Mouse (Mus musculus): ENCODE data around the gene Rhd. TPM values are rescaled to one million over a fixed set of nuclear protein-coding genes. Genes with fewer than 3 reads are reported as not detected.

The Rhd gene
- polyA plus RNA-seq, 1 experiment from 2014 or later: 39.4 TPM

- H3K9me3 ChIP-seq: no peaks in the 10 kb centered on the region
- H3K4me2 ChIP-seq: no peak overlapping the region
- no peaks in the 10 kb centered on the region for H3K27me3 ChIP-seq (replicated peaks)
- no peak overlapping the region for H3K4me3 ChIP-seq (replicated peaks)
- ATAC-seq (ENCODE audit: insufficient read depth, low FRiP score, low read depth): no peak
- no peak overlapping the region for H3K27ac ChIP-seq
- H3K36me3 ChIP-seq: no peaks in the 10 kb centered on the region
- WGBS: 88% methylated on average over 4 of the region's 4 CpGs
- H3K9ac ChIP-seq: no peak overlapping the region
- 0 out of 2 replicates have a peak, but pooled peaks cover 4% of the 10 kb centered on the region for H3K4me1 ChIP-seq
Measured at GRCm38 (mm10) chr4:134858494-134858893, 5.8 kb upstream of the Rhd start.

- Histone ChIP-seq H3K4me1 (no peaks in the 10 kb centered on the region), H3K36me3 (no peaks in the 10 kb centered on the region), H3K27ac (no peak overlapping the region), H3K4me3 (replicated peaks) (no peak overlapping the region), H3K9ac (no peak overlapping the region), H3K4me2 (no peak overlapping the region), H3K27me3 (replicated peaks) (no peaks in the 10 kb centered on the region), H3K9me3 (no peaks in the 10 kb centered on the region)
- ATAC-seq (ENCODE audit: insufficient read depth, low FRiP score, low read depth): no peak
- 72% methylated on average over 6 of the region's 6 CpGs for WGBS
Measured at GRCm38 (mm10) chr4:134861884-134862283, 2.5 kb upstream of the Rhd start.

DNA sequence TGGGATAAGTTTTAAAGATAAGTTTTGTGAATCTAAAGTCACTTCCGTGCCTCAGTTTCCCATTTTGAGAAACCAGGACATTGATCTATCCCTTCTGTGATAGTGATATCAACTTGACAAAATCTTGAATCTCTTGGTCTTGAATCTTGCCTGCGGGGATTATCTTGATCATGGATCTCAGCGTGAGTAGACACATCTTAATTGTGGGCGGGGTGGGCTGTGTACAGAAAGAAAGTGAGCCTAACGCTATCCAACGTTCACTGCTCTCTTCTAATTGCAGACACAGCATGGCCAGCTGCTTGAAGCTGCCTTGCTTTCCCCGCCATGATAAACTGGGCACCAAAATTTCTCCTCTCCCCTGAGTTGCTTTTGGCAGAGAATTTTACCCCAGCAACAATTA is 1.3 kb upstream of the Rhd start:
- Histone ChIP-seq H3K4me3 (replicated peaks) (no peak overlapping the region), H3K36me3 (no peaks in the 10 kb centered on the region), H3K9me3 (no peaks in the 10 kb centered on the region), H3K27me3 (replicated peaks) (no peaks in the 10 kb centered on the region), H3K4me1 (no peaks in the 10 kb centered on the region), H3K27ac (no peak overlapping the region), H3K4me2 (no peak overlapping the region), H3K9ac (no peak overlapping the region)
- WGBS: 72% methylated on average over 7 of the region's 7 CpGs
- no peak for ATAC-seq (ENCODE audit: insufficient read depth, low FRiP score, low read depth)

GRCm38 (mm10) chr4:134865340-134865739 is 1.0 kb downstream of the Rhd start:
- H3K4me2 ChIP-seq: no peak overlapping the region
- H3K4me3 ChIP-seq (replicated peaks): 0 out of 2 replicates have a peak overlapping the region, but pooled peaks have one; percentile 4
- no peaks in the 10 kb centered on the region for H3K9me3 ChIP-seq
- no peaks in the 10 kb centered on the region for H3K36me3 ChIP-seq
- ATAC-seq (ENCODE audit: insufficient read depth, low FRiP score, low read depth): peak; percentile 66; the same call in 1 of the 2 replicates
- H3K9ac ChIP-seq: no peak overlapping the region
- no peak overlapping the region for H3K27ac ChIP-seq
- WGBS: 63% methylated on average over 6 of the region's 6 CpGs
- 0 out of 2 replicates have a peak, but pooled peaks cover 3% of the 10 kb centered on the region for H3K27me3 ChIP-seq (replicated peaks)
- peaks cover 7% of the 10 kb centered on the region for H3K4me1 ChIP-seq

DNA sequence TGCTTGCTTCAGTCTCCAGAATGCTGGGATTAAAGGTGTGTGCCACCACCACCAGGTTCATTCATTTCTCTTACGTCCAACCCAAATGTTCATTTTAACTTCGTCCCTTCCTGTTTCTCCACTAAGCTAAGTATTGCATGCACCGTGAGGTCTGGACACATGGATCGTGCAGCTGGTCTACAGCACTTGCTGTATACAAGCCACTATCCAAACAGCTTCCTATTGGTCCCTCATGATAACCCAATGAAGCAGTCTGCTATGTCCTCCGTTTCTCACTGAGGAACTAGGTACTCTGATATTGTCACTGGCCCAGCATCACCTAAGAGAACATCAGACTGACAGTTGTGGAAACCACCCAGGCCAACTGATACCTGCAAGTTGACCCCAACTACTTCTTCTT is 1.5 kb downstream of the Rhd start:
- Histone ChIP-seq H3K27me3 (replicated peaks) (0 out of 2 replicates have a peak, but pooled peaks cover 3% of the 10 kb centered on the region), H3K27ac (no peak overlapping the region), H3K4me2 (no peak overlapping the region), H3K9me3 (no peaks in the 10 kb centered on the region), H3K9ac (no peak overlapping the region), H3K4me3 (replicated peaks) (0 out of 2 replicates have a peak overlapping the region, but pooled peaks have one; percentile 4), H3K4me1 (peaks cover 7% of the 10 kb centered on the region), H3K36me3 (no peaks in the 10 kb centered on the region)
- WGBS: 73% methylated on average over 5 of the region's 5 CpGs
- no peak for ATAC-seq (ENCODE audit: insufficient read depth, low FRiP score, low read depth)

GRCm38 (mm10) chr4:134867213-134867612 is 2.9 kb downstream of the Rhd start:
- no peak overlapping the region for H3K4me3 ChIP-seq (replicated peaks)
- H3K4me2 ChIP-seq: no peak overlapping the region
- no peak for ATAC-seq (ENCODE audit: insufficient read depth, low FRiP score, low read depth)
- H3K27me3 ChIP-seq (replicated peaks): 0 out of 2 replicates have a peak, but pooled peaks cover 3% of the 10 kb centered on the region
- 94% methylated on average over 8 of the region's 8 CpGs for WGBS
- no peaks in the 10 kb centered on the region for H3K36me3 ChIP-seq
- peaks cover 11% of the 10 kb centered on the region for H3K4me1 ChIP-seq
- no peak overlapping the region for H3K9ac ChIP-seq
- no peak overlapping the region for H3K27ac ChIP-seq
- H3K9me3 ChIP-seq: no peaks in the 10 kb centered on the region

GRCm38 (mm10) chr4:134867661-134868060 is 3.3 kb downstream of the Rhd start:
- Histone ChIP-seq H3K27ac (no peak overlapping the region), H3K27me3 (replicated peaks) (0 out of 2 replicates have a peak, but pooled peaks cover 3% of the 10 kb centered on the region), H3K36me3 (no peaks in the 10 kb centered on the region), H3K4me2 (no peak overlapping the region), H3K9ac (no peak overlapping the region), H3K9me3 (no peaks in the 10 kb centered on the region), H3K4me1 (peaks cover 11% of the 10 kb centered on the region), H3K4me3 (replicated peaks) (no peak overlapping the region)
- no peak for ATAC-seq (ENCODE audit: insufficient read depth, low FRiP score, low read depth)
- WGBS: 81% methylated on average over 8 of the region's 8 CpGs

DNA sequence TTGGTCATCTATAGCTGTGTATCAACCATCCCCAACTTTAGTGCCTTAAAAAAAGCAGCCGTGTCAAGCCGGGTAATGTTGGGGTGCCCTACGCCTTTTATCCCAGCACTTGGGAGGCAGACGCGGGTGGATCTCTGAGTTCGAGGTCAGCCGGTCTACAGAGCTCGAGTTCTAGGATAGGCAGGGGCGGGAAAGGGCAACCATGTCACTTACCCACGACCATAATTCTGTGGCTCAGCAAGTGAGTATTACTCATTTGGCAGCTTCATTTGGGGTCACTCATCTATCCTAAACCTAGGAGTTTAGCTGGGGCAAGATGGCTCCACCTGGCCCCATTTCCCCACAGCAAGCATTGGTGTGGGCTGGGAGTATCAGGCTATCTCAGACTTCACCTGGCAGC is 3.7 kb downstream of the Rhd start:
- H3K4me1 ChIP-seq: peaks cover 11% of the 10 kb centered on the region
- H3K36me3 ChIP-seq: no peaks in the 10 kb centered on the region
- no peak overlapping the region for H3K27ac ChIP-seq
- 84% methylated on average over 10 of the region's 10 CpGs for WGBS
- no peak overlapping the region for H3K4me3 ChIP-seq (replicated peaks)
- 0 out of 2 replicates have a peak, but pooled peaks cover 3% of the 10 kb centered on the region for H3K27me3 ChIP-seq (replicated peaks)
- no peak overlapping the region for H3K9ac ChIP-seq
- no peak overlapping the region for H3K4me2 ChIP-seq
- ATAC-seq (ENCODE audit: insufficient read depth, low FRiP score, low read depth): no peak
- no peaks in the 10 kb centered on the region for H3K9me3 ChIP-seq

DNA sequence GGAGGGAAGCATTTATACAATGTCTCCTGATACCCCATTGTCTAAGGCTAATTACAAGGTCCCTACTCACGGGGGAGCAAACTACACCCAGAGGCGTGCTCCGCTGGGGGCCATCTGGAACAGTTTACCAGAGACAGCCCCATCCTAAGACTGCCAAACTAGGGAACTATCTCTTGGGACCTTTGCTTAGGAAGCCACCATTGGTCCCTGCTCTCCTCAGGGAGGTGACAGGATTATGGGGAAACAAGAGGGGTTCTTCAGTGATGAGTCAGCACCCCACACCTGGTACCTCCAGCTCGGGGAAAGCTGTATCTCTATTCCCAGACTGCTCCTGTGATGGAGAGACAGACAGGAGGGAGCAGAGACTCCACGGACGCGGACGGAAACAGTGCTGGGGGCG is 4.2 kb downstream of the Rhd start:
- Histone ChIP-seq H3K9ac (no peak overlapping the region), H3K4me1 (peaks cover 11% of the 10 kb centered on the region), H3K27ac (no peak overlapping the region), H3K36me3 (no peaks in the 10 kb centered on the region), H3K9me3 (no peaks in the 10 kb centered on the region), H3K4me2 (no peak overlapping the region), H3K27me3 (replicated peaks) (0 out of 2 replicates have a peak, but pooled peaks cover 3% of the 10 kb centered on the region), H3K4me3 (replicated peaks) (no peak overlapping the region)
- ATAC-seq (ENCODE audit: insufficient read depth, low FRiP score, low read depth): no peak
- 36% methylated on average over 8 of the region's 9 CpGs for WGBS

DNA sequence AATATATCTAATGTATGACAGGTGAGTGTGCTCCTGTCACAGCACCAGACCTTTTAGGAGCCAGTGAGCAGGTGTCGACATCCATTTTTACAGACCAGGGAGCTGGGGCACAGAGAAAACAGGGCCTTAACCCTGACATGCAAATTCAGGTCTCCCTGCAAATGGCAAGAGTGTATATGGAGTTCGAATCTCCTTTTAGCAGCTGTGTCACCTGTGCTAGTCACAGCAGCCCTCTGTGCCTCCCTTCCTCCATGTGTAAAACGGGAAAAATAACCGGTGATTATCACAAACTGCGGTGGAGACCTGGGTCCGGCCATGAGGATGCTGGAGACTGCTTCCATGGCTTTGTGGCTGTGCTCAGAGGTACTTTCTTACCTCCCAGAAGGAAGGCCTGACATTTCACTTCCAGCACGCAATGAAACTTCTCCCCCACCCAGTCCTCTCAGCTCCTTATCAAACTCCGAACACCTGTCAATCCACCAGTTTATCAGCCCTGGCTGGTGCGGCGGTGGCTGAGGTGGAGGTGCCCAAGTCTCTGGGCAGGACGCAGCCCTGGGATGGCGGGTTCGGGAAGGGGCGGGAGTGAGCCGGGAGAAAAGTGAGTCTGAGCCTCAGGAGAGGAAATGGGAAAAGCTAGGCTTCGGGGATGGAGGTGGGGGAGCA is 4.9 kb downstream of the Rhd start:
- ATAC-seq (ENCODE audit: insufficient read depth, low FRiP score, low read depth): peak; percentile 87; the same call in 1 of the 2 replicates
- WGBS: 10% methylated on average over 16 of the region's 16 CpGs
- Histone ChIP-seq H3K27me3 (replicated peaks) (0 out of 2 replicates have a peak, but pooled peaks cover 3% of the 10 kb centered on the region), H3K9me3 (no peaks in the 10 kb centered on the region), H3K36me3 (no peaks in the 10 kb centered on the region), H3K9ac (no peak overlapping the region), H3K4me3 (replicated peaks) (0 out of 2 replicates have a peak overlapping the region, but pooled peaks have one; percentile 9), H3K4me1 (peaks cover 11% of the 10 kb centered on the region), H3K4me2 (peak overlapping the region; percentile 43), H3K27ac (peak overlapping the region; percentile 40; the same call in 1 of the 2 replicates)

- peak overlapping the region; percentile 43 for H3K4me2 ChIP-seq
- no peak overlapping the region for H3K27ac ChIP-seq
- 0 out of 2 replicates have a peak, but pooled peaks cover 3% of the 10 kb centered on the region for H3K27me3 ChIP-seq (replicated peaks)
- H3K36me3 ChIP-seq: no peaks in the 10 kb centered on the region
- 0 out of 2 replicates have a peak overlapping the region, but pooled peaks have one; percentile 9 for H3K4me3 ChIP-seq (replicated peaks)
- 53% methylated on average over 7 of the region's 7 CpGs for WGBS
- 0 out of 2 replicates have a peak, but pooled peaks have one; percentile 50 for ATAC-seq (ENCODE audit: insufficient read depth, low FRiP score, low read depth)
- peaks cover 11% of the 10 kb centered on the region for H3K4me1 ChIP-seq
- no peaks in the 10 kb centered on the region for H3K9me3 ChIP-seq
- H3K9ac ChIP-seq: no peak overlapping the region; the same call in 1 of the 2 replicates
Measured at GRCm38 (mm10) chr4:134869815-134870375, 5.6 kb downstream of the Rhd start.

GRCm38 (mm10) chr4:134871477-134871876 is 7.1 kb downstream of the Rhd start:
- Histone ChIP-seq H3K9ac (no peak overlapping the region), H3K27ac (no peak overlapping the region), H3K4me2 (no peak overlapping the region), H3K4me1 (peaks cover 11% of the 10 kb centered on the region), H3K27me3 (replicated peaks) (0 out of 2 replicates have a peak, but pooled peaks cover 3% of the 10 kb centered on the region), H3K36me3 (no peaks in the 10 kb centered on the region), H3K4me3 (replicated peaks) (no peak overlapping the region), H3K9me3 (no peaks in the 10 kb centered on the region)
- no peak for ATAC-seq (ENCODE audit: insufficient read depth, low FRiP score, low read depth)
- WGBS: 29% methylated on average over 4 of the region's 4 CpGs
